In genomic region chr7:100484493-100484892, GRCm38 (mm10) we compare ENCODE assay signal across 19 mouse cellular contexts. TPM values are rescaled to one million over a fixed set of nuclear protein-coding genes. Genes with fewer than 3 reads are reported as not detected.
A peak's percentile ranks its signal among the peaks of the same experiment; 100 is the strongest.
DNase-seq lines count a peak whose midpoint lies in the region; ATAC-seq and TF ChIP-seq lines count a peak whose summit lies in the region.
"Had no signal": no experiment of that assay in that cellular context is flagged by ENCODE, and none has a peak within 500 bp of the region (broad histone marks: within the 10 kb centered on the region; RNA-seq: fewer than 3 reads in every experiment).

No protein-coding gene starts in this region.

- no peak for DNase-seq in liver
- peak; percentile 76 for DNase-seq in Muller cell, postnatal 12 days (ENCODE audit: inconsistent ontology term)
- DNase-seq in heart, postnatal 25 days (ENCODE audit: low spot score): no peak
- DNase-seq in kidney, adult 9 months: no peak
- DNase-seq: cerebellum, postnatal 10 days; heart, adult 18-20 months; heart, postnatal 36 days; lung, postnatal 14 days had no signal

- intact Hi-C loops in heart, postnatal 25 days (cut with DNase I): no loop called here

- H3K27me3 ChIP-seq in liver, embryonic 16.5 days (ENCODE audit: control insufficient read depth, insufficient read depth, low read depth, low read length): no peaks in the 10 kb centered on the region
- H3K27me3 ChIP-seq in myocyte (ENCODE audit: control insufficient read depth, insufficient read depth, insufficient read length): no peaks in the 10 kb centered on the region
- H3K27me3 ChIP-seq: embryonic facial prominence, embryonic 13.5 days; neural tube, embryonic 12.5 days had no signal

- TF ChIP-seq POLR2A in myocyte (IDR thresholded peaks at IDR 0.05; ENCODE audit: insufficient read length, low read depth): no peak

- H3K4me2 ChIP-seq in liver, embryonic 16.5 days (ENCODE audit: low read depth, low read length): no peak overlapping the region
- no peak overlapping the region for H3K4me2 ChIP-seq in myocyte (ENCODE audit: low read depth)
- H3K4me2 ChIP-seq: embryonic facial prominence, embryonic 13.5 days; heart, embryonic 13.5 days; liver, embryonic 12.5 days; neural tube, embryonic 12.5 days had no signal

- H3K9me3 ChIP-seq in liver, embryonic 16.5 days (replicated peaks; ENCODE audit: control insufficient read depth, low read length): no peaks in the 10 kb centered on the region
- H3K9me3 ChIP-seq: embryonic facial prominence, embryonic 13.5 days; G1E; heart, embryonic 13.5 days; limb, embryonic 10.5 days; liver, embryonic 12.5 days; neural tube, embryonic 12.5 days had no signal

- ATAC-seq in liver, embryonic 16.5 days (ENCODE audit: low read depth): 0 out of 2 replicates have a peak, but pooled peaks have one; percentile 2
- 0 out of 2 replicates have a peak, but pooled peaks have one; percentile 25 for ATAC-seq in common myeloid progenitor, adult 5-6 weeks (replicated peaks; ENCODE audit: low read depth, poor library complexity, severe bottlenecking)
- ATAC-seq: hindbrain, embryonic 16.5 days; intestine, postnatal 0 days; liver, embryonic 12.5 days had no signal

- no peak overlapping the region for H3K27ac ChIP-seq in liver, embryonic 16.5 days (ENCODE audit: low read length)
- H3K27ac ChIP-seq: embryonic facial prominence, embryonic 13.5 days; heart, embryonic 13.5 days; liver, embryonic 12.5 days; neural tube, embryonic 12.5 days had no signal

- H3ac ChIP-seq in myocyte (ENCODE audit: control insufficient read depth, insufficient read length): no peak overlapping the region

- no peak overlapping the region for H3K9ac ChIP-seq in liver, embryonic 16.5 days (ENCODE audit: low read depth, low read length)
- H3K9ac ChIP-seq: embryonic facial prominence, embryonic 13.5 days; heart, embryonic 13.5 days; liver, embryonic 12.5 days; neural tube, embryonic 12.5 days had no signal

- WGBS in liver, embryonic 16.5 days (ENCODE audit: insufficient replicate concordance): 76% methylated on average over 5 of the region's 5 CpGs

- H3K4me1 ChIP-seq in liver, embryonic 16.5 days (ENCODE audit: control insufficient read depth, low read depth, low read length): peaks cover 11% of the 10 kb centered on the region
- H3K4me1 ChIP-seq: neural tube, embryonic 12.5 days had no signal

- H3K4me3 ChIP-seq in liver, embryonic 16.5 days (ENCODE audit: low read depth, low read length): no peak overlapping the region
- no peak overlapping the region for H3K4me3 ChIP-seq in myocyte
- H3K4me3 ChIP-seq: embryonic facial prominence, embryonic 13.5 days; heart, embryonic 13.5 days; limb, embryonic 10.5 days; liver, embryonic 12.5 days; neural tube, embryonic 12.5 days had no signal

- no peaks in the 10 kb centered on the region for H3K79me2 ChIP-seq in myocyte (ENCODE audit: control insufficient read depth, insufficient read depth)

- no peaks in the 10 kb centered on the region for H3K36me3 ChIP-seq in liver, embryonic 16.5 days (ENCODE audit: control insufficient read depth, insufficient read depth)
- H3K36me3 ChIP-seq in myocyte (ENCODE audit: control insufficient read depth, insufficient read depth): no peaks in the 10 kb centered on the region
- H3K36me3 ChIP-seq: embryonic facial prominence, embryonic 13.5 days; heart, embryonic 13.5 days; limb, embryonic 10.5 days; liver, embryonic 12.5 days; neural tube, embryonic 12.5 days had no signal

TF ChIP-seq in myocyte, 11 proteins besides CTCF, POLR2A, EP300 and RAD21:
- TF ChIP-seq REST (IDR thresholded peaks at IDR 0.05; ENCODE audit: insufficient read depth, insufficient read length): no peak
- 0 out of 2 replicates have a peak, but pooled peaks have one; percentile 17 for TF ChIP-seq CEBPB (IDR thresholded peaks at IDR 0.05; ENCODE audit: insufficient read depth, poor library complexity, severe bottlenecking)
TF ChIP-seq in myocyte: peak in this region for 1.

RNA-seq across cellular contexts. Expression of gene Ucp2, which starts 8.6 kb away (rescaled TPM):
- polyA plus RNA-seq in liver, embryonic 16.5 days (2015; fragmentation: Nextera tagmentation; extraction: Ambion mirVana): 722 and 766 TPM in 2 replicates
- 101 and 132 TPM in 2 replicates for total RNA-seq in common myeloid progenitor, adult 5-6 weeks (2017)
- 387 TPM for polyA plus RNA-seq in myocyte (2012; fragmentation: generic; extraction: Trizol)
- total RNA-seq in heart, postnatal 25 days (2021): 100 to 1,000 TPM; 426 to 460 TPM

RNA-seq across cellular contexts. Expression of gene Ucp3, which starts 11.7 kb away (rescaled TPM):
- 0.05 and 0.08 TPM in 2 replicates for polyA plus RNA-seq in liver, embryonic 16.5 days (2015; fragmentation: Nextera tagmentation; extraction: Ambion mirVana)
- total RNA-seq in common myeloid progenitor, adult 5-6 weeks (2017): not detected in 2 replicates
- 2.2 TPM for polyA plus RNA-seq in myocyte (2012; fragmentation: generic; extraction: Trizol)
- 10 to 100 TPM; 40.6 to 49.9 TPM for total RNA-seq in heart, postnatal 25 days (2021)
- polyA plus RNA-seq: embryonic facial prominence, embryonic 13.5 days; G1E; intestine, postnatal 0 days; limb, embryonic 10.5 days; neural tube, embryonic 12.5 days had no signal

RNA-seq across cellular contexts. Expression of gene Dnajb13, which starts 30.3 kb away (rescaled TPM):
- polyA plus RNA-seq in liver, embryonic 16.5 days (2015; fragmentation: Nextera tagmentation; extraction: Ambion mirVana): 3.0 and 4.4 TPM in 2 replicates
- total RNA-seq in common myeloid progenitor, adult 5-6 weeks (2017): 0.37 TPM in 1 of 2 replicates, not detected in the other
- 0.46 TPM for polyA plus RNA-seq in myocyte (2012; fragmentation: generic; extraction: Trizol)
- total RNA-seq in heart, postnatal 25 days (2021): not detected
- total RNA-seq: heart, postnatal 36 days had no signal
- polyA plus RNA-seq: G1E had no signal

RNA-seq across cellular contexts. Expression of gene Coa4, which starts 52.4 kb away (rescaled TPM):
- polyA plus RNA-seq in liver, embryonic 16.5 days (2015; fragmentation: Nextera tagmentation; extraction: Ambion mirVana): 10.7 and 13.1 TPM in 2 replicates
- total RNA-seq in common myeloid progenitor, adult 5-6 weeks (2017): 11.0 and 22.6 TPM in 2 replicates
- 15.5 TPM for polyA plus RNA-seq in myocyte (2012; fragmentation: generic; extraction: Trizol)
- 10 to 100 TPM; 14.1 to 16.3 TPM for total RNA-seq in heart, postnatal 25 days (2021)

Comparison
In these comparisons a context has a peak if more than half of its experiments do, and no peak if none do; other contexts are left out.
1. RNA of gene Ucp3, which starts 11.7 kb away (total RNA-seq): 40.6 to 49.9 TPM in heart, postnatal 25 days; not detected in common myeloid progenitor, adult 5-6 weeks; every median in the first group is over 10 times any median in the second.